Mouse (Mus musculus): ENCODE results near the gene Prr12.

DNA sequence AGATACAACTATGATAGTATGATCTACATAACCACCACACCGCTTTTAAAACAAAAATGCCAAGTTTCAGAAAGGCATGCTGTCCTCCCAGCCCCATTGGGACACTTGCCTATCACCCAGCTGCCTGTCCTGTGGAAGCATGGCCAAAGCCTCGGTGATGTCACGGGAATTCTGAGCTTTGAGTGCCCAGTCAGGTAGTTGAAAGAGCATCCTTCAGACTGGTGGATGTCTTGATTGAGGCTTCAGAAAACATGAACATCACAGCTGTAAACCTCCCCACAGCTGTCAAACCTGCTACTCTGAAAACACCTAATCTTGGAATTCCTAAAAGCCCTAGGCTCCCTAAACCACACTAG lies 38.6 kb downstream of the Prr12 start:
- TF ChIP-seq CTCF (IDR thresholded peaks at IDR 0.05; ENCODE audit: control insufficient read depth, insufficient read depth, low read length): no peak
- TF ChIP-seq POLR2A (IDR thresholded peaks at IDR 0.05; ENCODE audit: borderline replicate concordance, control insufficient read depth, low read depth, low read length): no peak
